ENCODE assay signal across 29 mouse cellular contexts in the genomic region with DNA sequence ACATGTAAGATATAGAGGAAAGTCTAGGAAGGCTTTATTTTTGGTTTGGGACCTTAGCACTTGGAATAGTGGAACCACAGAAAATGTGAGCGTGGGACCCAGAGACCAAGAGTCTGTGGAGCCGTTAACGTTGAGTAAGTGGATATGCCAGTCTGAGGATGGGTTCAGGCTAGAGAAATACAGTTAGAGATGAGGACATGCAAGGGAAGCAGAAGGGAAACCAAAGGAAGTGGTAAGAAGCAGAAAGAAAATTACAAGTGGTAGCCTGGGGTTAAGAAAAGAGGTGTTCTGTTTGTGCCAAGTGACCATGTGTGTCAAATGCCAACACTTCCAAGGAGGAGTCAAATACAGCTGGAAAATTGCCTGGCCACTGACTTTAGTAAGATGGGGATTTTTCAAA. TPM values are rescaled to one million over a fixed set of nuclear protein-coding genes. Genes with fewer than 3 reads are reported as not detected.
DNase-seq lines count a peak whose midpoint lies in the region; ATAC-seq and TF ChIP-seq lines count a peak whose summit lies in the region.
"Had no signal": no experiment of that assay in that cellular context is flagged by ENCODE, and none has a peak within 500 bp of the region (broad histone marks: within the 10 kb centered on the region; RNA-seq: fewer than 3 reads in every experiment).

No protein-coding gene starts in this region.

- no peak for DNase-seq in gastrocnemius, adult 2 months
- no peak for DNase-seq in gastrocnemius, adult 8-10 months (ENCODE audit: low spot score in 2 of 2)
- DNase-seq in thymus, adult 2 months = no peak
- DNase-seq in thymus, postnatal 10 days (ENCODE audit: low spot score in 2 of 2) = no peak
- DNase-seq in skeletal muscle tissue, adult 2 months (ENCODE audit: low read depth, low spot score) = peak; percentile 13
- DNase-seq in layer of hippocampus, adult 2 months (ENCODE audit: low spot score in 2 of 2) = no peak
- DNase-seq: adrenal gland, postnatal 36 days; cerebellum, adult 18-20 months; cerebellum, postnatal 14 days; heart, postnatal 4 days; kidney, adult 9 months; kidney, postnatal 36 days had no signal

- H3K4me3 ChIP-seq in gastrocnemius, adult 2 months = no peak overlapping the region
- H3K4me3 ChIP-seq in thymus, adult 2 months (ENCODE audit: control insufficient read depth, insufficient read depth, low read length) = no peak overlapping the region
- H3K4me3 ChIP-seq in brown adipose tissue, adult 24 weeks (ENCODE audit: insufficient read depth, low read depth, low read length) = no peak overlapping the region
- H3K4me3 ChIP-seq in intestine, postnatal 0 days (ENCODE audit: low read depth, low read length) = no peak overlapping the region
- no peak overlapping the region for H3K4me3 ChIP-seq in layer of hippocampus, adult 2 months
- H3K4me3 ChIP-seq: embryonic facial prominence, embryonic 12.5 days; erythroblast, embryonic 14.5 days; forebrain, embryonic 12.5 days; heart, embryonic 13.5 days; intestine, embryonic 15.5 days; lung, embryonic 15.5 days; neural tube, embryonic 15.5 days had no signal

- no peak for TF ChIP-seq POLR2A in thymus, adult 2 months (IDR thresholded peaks at IDR 0.05; ENCODE audit: control insufficient read depth, extremely low read depth, insufficient read depth, low read length, poor library complexity)

- H3K36me3 ChIP-seq in thymus, adult 2 months (ENCODE audit: control insufficient read depth, insufficient read depth, low read length) = no peaks in the 10 kb centered on the region
- no peaks in the 10 kb centered on the region for H3K36me3 ChIP-seq in intestine, postnatal 0 days (ENCODE audit: control insufficient read depth, insufficient read depth)
- H3K36me3 ChIP-seq: embryonic facial prominence, embryonic 12.5 days; forebrain, embryonic 12.5 days; heart, embryonic 13.5 days; intestine, embryonic 15.5 days; lung, embryonic 15.5 days; neural tube, embryonic 15.5 days had no signal

- no peak overlapping the region for H3K4me2 ChIP-seq in intestine, postnatal 0 days (replicated peaks; ENCODE audit: low read depth)
- H3K4me2 ChIP-seq: embryonic facial prominence, embryonic 12.5 days; forebrain, embryonic 12.5 days; heart, embryonic 13.5 days; intestine, embryonic 15.5 days; lung, embryonic 15.5 days; midbrain, embryonic 11.5 days; neural tube, embryonic 15.5 days had no signal

- H3K27ac ChIP-seq in gastrocnemius, adult 2 months = peak overlapping the region; percentile 85
- H3K27ac ChIP-seq in thymus, adult 2 months (ENCODE audit: control insufficient read depth, insufficient read depth, low read length) = peak overlapping the region; percentile 76
- peak overlapping the region; percentile 79 for H3K27ac ChIP-seq in brown adipose tissue, adult 24 weeks (replicated peaks; ENCODE audit: low read depth, low read length)
- no peak overlapping the region for H3K27ac ChIP-seq in intestine, postnatal 0 days (ENCODE audit: low read depth, low read length)
- no peak overlapping the region for H3K27ac ChIP-seq in layer of hippocampus, adult 2 months
- H3K27ac ChIP-seq: embryonic facial prominence, embryonic 12.5 days; forebrain, embryonic 12.5 days; heart, embryonic 13.5 days; intestine, embryonic 15.5 days; liver, embryonic 14.5 days; lung, embryonic 15.5 days; macrophage; neural tube, embryonic 15.5 days had no signal

- H3K27me3 ChIP-seq in thymus, adult 2 months (ENCODE audit: control insufficient read depth, insufficient read depth, low read length) = no peaks in the 10 kb centered on the region
- H3K27me3 ChIP-seq in intestine, postnatal 0 days (replicated peaks; ENCODE audit: control insufficient read depth, insufficient read depth, low read length) = no peaks in the 10 kb centered on the region
- H3K27me3 ChIP-seq: embryonic facial prominence, embryonic 12.5 days; forebrain, embryonic 12.5 days; heart, embryonic 13.5 days; intestine, embryonic 15.5 days; lung, embryonic 15.5 days; neural tube, embryonic 15.5 days had no signal

- no peak for ATAC-seq in intestine, postnatal 0 days
- ATAC-seq: hindbrain, embryonic 16.5 days; intestine, embryonic 15.5 days had no signal

- no peaks in the 10 kb centered on the region for H3K9me3 ChIP-seq in intestine, postnatal 0 days (ENCODE audit: control insufficient read depth)
- H3K9me3 ChIP-seq: embryonic facial prominence, embryonic 12.5 days; forebrain, embryonic 12.5 days; heart, embryonic 13.5 days; intestine, embryonic 15.5 days; lung, embryonic 15.5 days; neural tube, embryonic 15.5 days had no signal

- no peak for TF ChIP-seq CTCF in gastrocnemius, adult 2 months (IDR thresholded peaks at IDR 0.05)
- TF ChIP-seq CTCF in thymus, adult 2 months (IDR thresholded peaks at IDR 0.05; ENCODE audit: borderline replicate concordance, control insufficient read depth, extremely low read depth, insufficient read depth, low read length, poor library complexity) = no peak
- TF ChIP-seq CTCF in intestine, postnatal 0 days (IDR thresholded peaks at IDR 0.05; ENCODE audit: low read depth) = no peak
- TF ChIP-seq CTCF in layer of hippocampus, adult 2 months (conservative IDR thresholded peaks at IDR 0.05) = no peak

- intact Hi-C loops in gastrocnemius, adult 2 months (cut with DNase I) = no loop called here

- peaks cover 13% of the 10 kb centered on the region for H3K4me1 ChIP-seq in thymus, adult 2 months (replicated peaks; ENCODE audit: control insufficient read depth, insufficient read depth, low read length)
- peaks cover 8% of the 10 kb centered on the region; the same call in 1 of the 2 replicates for H3K4me1 ChIP-seq in brown adipose tissue, adult 24 weeks (ENCODE audit: control insufficient read depth, insufficient read depth, insufficient read length, low read length)
- no peaks in the 10 kb centered on the region for H3K4me1 ChIP-seq in intestine, postnatal 0 days (replicated peaks; ENCODE audit: control insufficient read depth, insufficient read depth, low read length)
- H3K4me1 ChIP-seq: embryonic facial prominence, embryonic 12.5 days; forebrain, embryonic 12.5 days; heart, embryonic 13.5 days; intestine, embryonic 15.5 days; neural tube, embryonic 15.5 days had no signal

- 15% methylated on average over 3 of the region's 3 CpGs for WGBS in thymus, adult 2 months
- WGBS in intestine, postnatal 0 days = 91% methylated on average over 3 of the region's 3 CpGs

- H3K9ac ChIP-seq in intestine, postnatal 0 days (ENCODE audit: low read depth, low read length) = no peak overlapping the region
- H3K9ac ChIP-seq: embryonic facial prominence, embryonic 12.5 days; forebrain, embryonic 12.5 days; heart, embryonic 13.5 days; intestine, embryonic 15.5 days; liver, embryonic 14.5 days; lung, embryonic 15.5 days; neural tube, embryonic 15.5 days had no signal

RNA-seq across cellular contexts. Expression of gene Ifngr1, which starts 29.2 kb away (rescaled TPM):
- total RNA-seq in gastrocnemius, adult 2 months (2021) = 10 to 100 TPM; 25.4 to 31.8 TPM
- 10 to 100 TPM; 13.2 to 24.6 (median 20.5) TPM for total RNA-seq in gastrocnemius, adult 8-10 months (2022)
- 151 and 205 TPM in 2 replicates for polyA plus RNA-seq in thymus, adult 2 months (2012; rRNA removed)
- 46.2 and 88.9 TPM in 2 replicates for polyA plus RNA-seq in brown adipose tissue, adult 24 weeks (2012; ENCODE audit: insufficient read depth, insufficient read length, missing spikeins)
- polyA plus RNA-seq in intestine, postnatal 0 days (2015; fragmentation: Nextera tagmentation; extraction: Ambion mirVana) = 90.1 and 91.0 TPM in 2 replicates
- total RNA-seq in layer of hippocampus, adult 2 months (2021) = 10 to 100 TPM; 17.9 to 21.6 TPM

RNA-seq across cellular contexts. Expression of gene Il22ra2, which starts 59.2 kb away (rescaled TPM):
- total RNA-seq in gastrocnemius, adult 2 months (2021) = not detected
- total RNA-seq in gastrocnemius, adult 8-10 months (2022) = not detected
- polyA plus RNA-seq in thymus, adult 2 months (2012; rRNA removed) = 0.11 TPM in 1 of 2 replicates, not detected in the other
- 0.46 TPM in 1 of 2 replicates, not detected in the other for polyA plus RNA-seq in brown adipose tissue, adult 24 weeks (2012; ENCODE audit: insufficient read depth, insufficient read length, missing spikeins)
- 0.12 and 0.18 TPM in 2 replicates for polyA plus RNA-seq in intestine, postnatal 0 days (2015; fragmentation: Nextera tagmentation; extraction: Ambion mirVana)
- not detected for total RNA-seq in layer of hippocampus, adult 2 months (2021)
- total RNA-seq: adrenal gland, adult 18-20 months; adrenal gland, postnatal 36 days; ES-E14; gastrocnemius, adult 18-20 months; heart, postnatal 4 days; left cerebral cortex, postnatal 36 days had no signal
- polyA plus RNA-seq: embryonic facial prominence, embryonic 12.5 days; erythroblast, embryonic 14.5 days; forebrain, embryonic 12.5 days; heart, embryonic 13.5 days; hindbrain, embryonic 16.5 days; intestine, embryonic 15.5 days; macrophage; midbrain, embryonic 11.5 days; neural tube, embryonic 15.5 days had no signal

Comparison
In these comparisons a context has a peak if more than half of its experiments do, and no peak if none do; other contexts are left out.
1. H3K27ac ChIP-seq: peak in gastrocnemius, adult 2 months (single experiment), thymus, adult 2 months (single experiment) and brown adipose tissue, adult 24 weeks (single experiment); none in intestine, postnatal 0 days (single experiment) and layer of hippocampus, adult 2 months (single experiment).